In genomic region chr1:132799258-132799657, GRCm38 (mm10) we compare ENCODE assay signal across 11 mouse cellular contexts. TPM values are rescaled to one million over a fixed set of nuclear protein-coding genes. Genes with fewer than 3 reads are reported as not detected.
DNase-seq lines count a peak whose midpoint lies in the region; ATAC-seq and TF ChIP-seq lines count a peak whose summit lies in the region.
"Had no signal": no experiment of that assay in that cellular context is flagged by ENCODE, and none has a peak within 500 bp of the region (broad histone marks: within the 10 kb centered on the region; RNA-seq: fewer than 3 reads in every experiment).

No protein-coding gene starts in this region.

- no peak overlapping the region for H3K9ac ChIP-seq in kidney, postnatal 0 days (ENCODE audit: low read depth, low read length)
- no peak overlapping the region for H3K9ac ChIP-seq in kidney, embryonic 14.5 days (ENCODE audit: low read depth, low read length)
- no peak overlapping the region for H3K9ac ChIP-seq in midbrain, embryonic 11.5 days (ENCODE audit: low read length)
- H3K9ac ChIP-seq: limb, embryonic 15.5 days; neural tube, embryonic 12.5 days had no signal

- no peak overlapping the region for H3K4me2 ChIP-seq in kidney, postnatal 0 days (ENCODE audit: low read length)
- no peak overlapping the region for H3K4me2 ChIP-seq in kidney, embryonic 14.5 days (replicated peaks; ENCODE audit: low read depth, low read length)
- H3K4me2 ChIP-seq in midbrain, embryonic 11.5 days = no peak overlapping the region
- H3K4me2 ChIP-seq: limb, embryonic 15.5 days; neural tube, embryonic 12.5 days had no signal

- H3K27me3 ChIP-seq in kidney, postnatal 0 days (ENCODE audit: insufficient read depth, low read length) = no peaks in the 10 kb centered on the region
- H3K27me3 ChIP-seq in kidney, embryonic 14.5 days (ENCODE audit: control insufficient read depth, insufficient read depth, low read length) = peaks cover 16% of the 10 kb centered on the region
- H3K27me3 ChIP-seq in midbrain, embryonic 11.5 days (ENCODE audit: control insufficient read depth, insufficient read depth, low read length) = no peaks in the 10 kb centered on the region

- TF ChIP-seq CTCF in kidney, postnatal 0 days (IDR thresholded peaks at IDR 0.05; ENCODE audit: low read depth) = no peak

- H3K27ac ChIP-seq in kidney, postnatal 0 days = no peak overlapping the region
- H3K27ac ChIP-seq in kidney, embryonic 14.5 days (ENCODE audit: low read depth, low read length) = no peak overlapping the region
- H3K27ac ChIP-seq in midbrain, embryonic 11.5 days (ENCODE audit: low read depth, low read length) = no peak overlapping the region
- H3K27ac ChIP-seq: limb, embryonic 15.5 days; neural tube, embryonic 12.5 days had no signal

- no peaks in the 10 kb centered on the region for H3K9me3 ChIP-seq in kidney, postnatal 0 days (replicated peaks; ENCODE audit: low read length)
- H3K9me3 ChIP-seq in kidney, embryonic 14.5 days (ENCODE audit: control insufficient read depth, low read length) = no peaks in the 10 kb centered on the region
- H3K9me3 ChIP-seq in midbrain, embryonic 11.5 days (ENCODE audit: control insufficient read depth, low read length) = no peaks in the 10 kb centered on the region
- H3K9me3 ChIP-seq: limb, embryonic 15.5 days; neural tube, embryonic 12.5 days had no signal

- H3K4me3 ChIP-seq in kidney, postnatal 0 days (replicated peaks; ENCODE audit: low read depth, low read length) = no peak overlapping the region
- no peak overlapping the region for H3K4me3 ChIP-seq in kidney, embryonic 14.5 days (ENCODE audit: low read length)
- H3K4me3 ChIP-seq in midbrain, embryonic 11.5 days (ENCODE audit: low read depth, low read length) = no peak overlapping the region
- H3K4me3 ChIP-seq: erythroblast, embryonic 14.5 days; limb, embryonic 15.5 days; neural tube, embryonic 12.5 days had no signal

- H3K4me1 ChIP-seq in kidney, postnatal 0 days (replicated peaks; ENCODE audit: insufficient read depth, low read length) = no peaks in the 10 kb centered on the region
- no peaks in the 10 kb centered on the region for H3K4me1 ChIP-seq in kidney, embryonic 14.5 days (ENCODE audit: control insufficient read depth, insufficient read depth, low read length)
- peaks cover 8% of the 10 kb centered on the region for H3K4me1 ChIP-seq in midbrain, embryonic 11.5 days (ENCODE audit: control insufficient read depth, insufficient read depth, low read length)
- H3K4me1 ChIP-seq: limb, embryonic 15.5 days had no signal

- 2% methylated on average over 6 of the region's 6 CpGs for WGBS in kidney, postnatal 0 days
- 4% methylated on average over 6 of the region's 6 CpGs for WGBS in kidney, embryonic 14.5 days
- 5% methylated on average over 6 of the region's 6 CpGs for WGBS in midbrain, embryonic 11.5 days

- H3K36me3 ChIP-seq in kidney, postnatal 0 days (ENCODE audit: insufficient read depth, low read length) = no peaks in the 10 kb centered on the region
- H3K36me3 ChIP-seq in kidney, embryonic 14.5 days (ENCODE audit: control insufficient read depth, insufficient read depth, low read length) = no peaks in the 10 kb centered on the region
- no peaks in the 10 kb centered on the region for H3K36me3 ChIP-seq in midbrain, embryonic 11.5 days (ENCODE audit: control insufficient read depth, insufficient read depth, low read length)
- H3K36me3 ChIP-seq: limb, embryonic 15.5 days; neural tube, embryonic 12.5 days had no signal

- DNase-seq in kidney, postnatal 0 days (ENCODE audit: low spot score) = peak; percentile 87
- DNase-seq in NIH3T3 (ENCODE audit: low read depth) = peak; percentile 80
- peak; percentile 86 for DNase-seq in embryo, embryonic 10.5 days (ENCODE audit: low spot score)
- DNase-seq in layer of hippocampus, postnatal 10 days (ENCODE audit: low spot score in 2 of 2) = no peak
- DNase-seq in midbrain, embryonic 11.5 days (ENCODE audit: low spot score, missing footprints) = no peak

- no peak for ATAC-seq in kidney, postnatal 0 days (replicated peaks; ENCODE audit: low FRiP score, low read depth)
- no peak for ATAC-seq in kidney, embryonic 14.5 days (ENCODE audit: low FRiP score, low TSS enrichment)
- peak; percentile 48 for ATAC-seq in megakaryocyte progenitor cell, adult 5-6 weeks (replicated peaks; ENCODE audit: poor library complexity)
- no peak for ATAC-seq in midbrain, embryonic 11.5 days (ENCODE audit: low FRiP score)

RNA-seq across cellular contexts. Expression of gene Nfasc, which starts 57.7 kb away (rescaled TPM):
- 0.12 and 0.68 TPM in 2 replicates for polyA plus RNA-seq in kidney, postnatal 0 days (2015; fragmentation: Nextera tagmentation; extraction: Ambion mirVana)
- polyA plus RNA-seq in kidney, embryonic 14.5 days (2014; fragmentation: Nextera tagmentation; extraction: Ambion mirVana) = 0.43 and 0.76 TPM in 2 replicates
- total RNA-seq in megakaryocyte progenitor cell, adult 5-6 weeks (2015) = not detected in 2 replicates
- not detected in 2 replicates for total RNA-seq in megakaryocyte progenitor cell, adult 5-6 weeks (2017)
- 100 to 1,000 TPM; 141 to 168 TPM for total RNA-seq in layer of hippocampus, postnatal 10 days (2021)
- 16.4 and 19.2 TPM in 2 replicates for polyA plus RNA-seq in midbrain, embryonic 11.5 days (2014; fragmentation: Nextera tagmentation; extraction: Ambion mirVana)
- total RNA-seq: hematopoietic stem cell, adult 5-6 weeks had no signal
- polyA plus RNA-seq: erythroblast, embryonic 14.5 days had no signal

Comparison
In these comparisons a context has a peak if more than half of its experiments do, and no peak if none do; other contexts are left out.
1. DNase-seq: peak in kidney, postnatal 0 days (single experiment), NIH3T3 (single experiment) and embryo, embryonic 10.5 days (single experiment); none in layer of hippocampus, postnatal 10 days (0 of 2) and midbrain, embryonic 11.5 days (single experiment).